Mouse (Mus musculus) heart, embryonic 15.5 days (tissue): ENCODE data around the gene Mrpl55. TPM values are rescaled to one million over a fixed set of nuclear protein-coding genes. Genes with fewer than 3 reads are reported as not detected.
A peak's percentile ranks its signal among the peaks of the same experiment; 100 is the strongest.

ENCODE experiments used
- ATAC-seq: fragments of 200-750 bp; cut with Nextera tagmentation; replicated peaks from 2 replicates; pipeline ENCODE4 v1.8.0; 2017; ENCODE audit warnings: low read depth, moderate TSS enrichment; ENCODE audit not compliant: insufficient number of reproducible peaks, insufficient read depth, low FRiP score
- H3K27ac ChIP-seq: fragments of 300-500 bp; sonication (generic); 2 replicates; pipeline ENCODE4 v1.5.1; 2015; ENCODE audit warnings: mild to moderate bottlenecking, inconsistent platforms
- H3K27me3 ChIP-seq: fragments of 300-500 bp; sonication (generic); 2 replicates; pipeline ENCODE4 v1.6.1; 2015; ENCODE audit warnings: inconsistent platforms
- H3K36me3 ChIP-seq: fragments of 300-500 bp; sonication (generic); 2 replicates; pipeline ENCODE4 v1.6.1; 2015; ENCODE audit warnings: mild to moderate bottlenecking, inconsistent platforms
- H3K4me1 ChIP-seq: fragments of 300-500 bp; sonication (generic); replicated peaks from 2 replicates; pipeline ENCODE4 v1.6.1; 2015; ENCODE audit warnings: inconsistent platforms
- H3K4me2 ChIP-seq: fragments of 300-500 bp; sonication (generic); 2 replicates; pipeline ENCODE4 v1.6.1; 2015; ENCODE audit warnings: inconsistent platforms, mild to moderate bottlenecking, moderate library complexity
- H3K4me3 ChIP-seq: fragments of 300-500 bp; sonication (generic); 2 replicates; pipeline ENCODE4 v1.5.1; 2015; ENCODE audit warnings: mild to moderate bottlenecking, inconsistent platforms
- H3K9ac ChIP-seq: fragments of 300-500 bp; sonication (generic); 2 replicates; pipeline ENCODE4 v1.6.1; 2015; ENCODE audit warnings: mild to moderate bottlenecking, inconsistent platforms
- H3K9me3 ChIP-seq: fragments of 300-500 bp; sonication (generic); replicated peaks from 2 replicates; pipeline ENCODE4 v1.6.1; 2016; ENCODE audit warnings: inconsistent platforms
- WGBS: fragments of 180-500 bp; shearing (Covaris S2); methylation state at CpG from one replicate; pipeline ENCODE4 v1.1.7; 2015; ENCODE audit warnings: mixed read lengths; 5-methylcytosine and 5-hydroxymethylcytosine counted together
- polyA plus RNA-seq: library from polyadenylated mRNA; unstranded; fragments of >200 nt; fragmentation: Nextera tagmentation; extraction: Ambion mirVana; gene quantifications from 2 replicates; pipeline ENCODE4 v1.2.1, GENCODE M21; 2015

Mrpl55 gene
- 99.8 and 114 TPM in 2 replicates for polyA plus RNA-seq

GRCm38 (mm10) chr11:59202081-59202995 is at the start of gene Mrpl55:
Gene Mrpl55 (plus strand): TSS chr11:59202486.
- under 1% methylated on average over 63 of the region's 63 CpGs for WGBS
- peak; percentile 90 for ATAC-seq
- H3K36me3 ChIP-seq: peaks cover 31% of the 10 kb centered on the region

GRCm38 (mm10) chr11:59154220-59154619 is 48.1 kb upstream of the Mrpl55 start:
- no peak overlapping the region for H3K4me2 ChIP-seq
- WGBS: 48% methylated on average over 7 of the region's 7 CpGs
- peak overlapping the region; percentile 50; the same call in 1 of the 2 replicates for H3K27ac ChIP-seq
- H3K9me3 ChIP-seq: no peaks in the 10 kb centered on the region
- ATAC-seq: no peak
- H3K36me3 ChIP-seq: peaks cover 20% of the 10 kb centered on the region; the same call in 1 of the 2 replicates
- H3K4me1 ChIP-seq: peaks cover 10% of the 10 kb centered on the region
- H3K27me3 ChIP-seq: no peaks in the 10 kb centered on the region
- H3K9ac ChIP-seq: no peak overlapping the region
- H3K4me3 ChIP-seq: no peak overlapping the region

More at GRCm38 (mm10) chr11:59202081-59202995, at the start of gene Mrpl55:
- peaks cover 15% of the 10 kb centered on the region for H3K4me1 ChIP-seq
- H3K4me3 ChIP-seq: peak within 1 kb of the TSS; percentile 81
- H3K4me2 ChIP-seq: peak within 1 kb of the TSS; percentile 86
- H3K27me3 ChIP-seq: no peaks in the 10 kb centered on the region
- peak within 1 kb of the TSS; percentile 85 for H3K27ac ChIP-seq
- H3K9me3 ChIP-seq: no peaks in the 10 kb centered on the region
- H3K9ac ChIP-seq: peak within 1 kb of the TSS; percentile 88

- Histone ChIP-seq H3K27me3 (no peaks in the 10 kb centered on the region), H3K4me2 (no peak overlapping the region), H3K4me1 (peaks cover 10% of the 10 kb centered on the region), H3K9me3 (no peaks in the 10 kb centered on the region), H3K27ac (no peak overlapping the region), H3K4me3 (no peak overlapping the region), H3K9ac (no peak overlapping the region), H3K36me3 (peaks cover 20% of the 10 kb centered on the region; the same call in 1 of the 2 replicates)
- 88% methylated on average over 5 of the region's 5 CpGs for WGBS
- ATAC-seq: no peak
Measured at GRCm38 (mm10) chr11:59155900-59156299, 46.4 kb upstream of the Mrpl55 start.

GRCm38 (mm10) chr11:59159099-59159498 is 43.2 kb upstream of the Mrpl55 start:
- Histone ChIP-seq H3K4me1 (peaks cover 27% of the 10 kb centered on the region), H3K4me3 (no peak overlapping the region), H3K4me2 (no peak overlapping the region), H3K27me3 (no peaks in the 10 kb centered on the region), H3K9me3 (no peaks in the 10 kb centered on the region), H3K27ac (no peak overlapping the region), H3K36me3 (peaks cover 20% of the 10 kb centered on the region; the same call in 1 of the 2 replicates), H3K9ac (no peak overlapping the region)
- no peak for ATAC-seq
- 91% methylated on average over 13 of the region's 13 CpGs for WGBS

GRCm38 (mm10) chr11:59159558-59159957 is 42.7 kb upstream of the Mrpl55 start:
- H3K4me2 ChIP-seq: no peak overlapping the region
- ATAC-seq: no peak
- 82% methylated on average over 4 of the region's 4 CpGs for WGBS
- peaks cover 27% of the 10 kb centered on the region for H3K4me1 ChIP-seq
- H3K27ac ChIP-seq: no peak overlapping the region
- H3K4me3 ChIP-seq: no peak overlapping the region
- no peaks in the 10 kb centered on the region for H3K27me3 ChIP-seq
- no peak overlapping the region for H3K9ac ChIP-seq
- H3K36me3 ChIP-seq: peaks cover 20% of the 10 kb centered on the region; the same call in 1 of the 2 replicates
- no peaks in the 10 kb centered on the region for H3K9me3 ChIP-seq

- Histone ChIP-seq H3K9me3 (no peaks in the 10 kb centered on the region), H3K4me1 (peaks cover 31% of the 10 kb centered on the region), H3K27me3 (no peaks in the 10 kb centered on the region), H3K9ac (no peak overlapping the region), H3K27ac (peak overlapping the region; percentile 48), H3K4me3 (no peak overlapping the region), H3K4me2 (no peak overlapping the region), H3K36me3 (peaks cover 17% of the 10 kb centered on the region; the same call in 1 of the 2 replicates)
- WGBS: 47% methylated on average over 5 of the region's 5 CpGs
- ATAC-seq: no peak
Measured at GRCm38 (mm10) chr11:59161398-59161797, 40.9 kb upstream of the Mrpl55 start.

GRCm38 (mm10) chr11:59162443-59163254 is 39.6 kb upstream of the Mrpl55 start:
- WGBS: 54% methylated on average over 9 of the region's 9 CpGs
- Histone ChIP-seq H3K4me3 (peak overlapping the region; percentile 83), H3K36me3 (peaks cover 12% of the 10 kb centered on the region; the same call in 1 of the 2 replicates), H3K4me1 (peaks cover 34% of the 10 kb centered on the region), H3K27ac (peak overlapping the region; percentile 100), H3K9ac (peak overlapping the region; percentile 60), H3K4me2 (peak overlapping the region; percentile 78), H3K9me3 (no peaks in the 10 kb centered on the region), H3K27me3 (no peaks in the 10 kb centered on the region)
- ATAC-seq: peak; percentile 3; the same call in 1 of the 2 replicates

GRCm38 (mm10) chr11:59163255-59164236 is 38.7 kb upstream of the Mrpl55 start, which contains the start of gene Iba57:
Gene Iba57 (minus strand): TSS chr11:59163739.
- Histone ChIP-seq H3K27ac (peak within 1 kb of the TSS; percentile 100), H3K9me3 (no peaks in the 10 kb centered on the region), H3K4me3 (peak within 1 kb of the TSS; percentile 83), H3K36me3 (peaks cover 3% of the 10 kb centered on the region; the same call in 1 of the 2 replicates), H3K27me3 (no peaks in the 10 kb centered on the region), H3K9ac (peak within 1 kb of the TSS; percentile 89), H3K4me2 (peak within 1 kb of the TSS; percentile 78), H3K4me1 (peaks cover 34% of the 10 kb centered on the region)
- WGBS: 2% methylated on average over 68 of the region's 68 CpGs
- ATAC-seq: peak; percentile 97

- no peak overlapping the region for H3K9ac ChIP-seq
- no peaks in the 10 kb centered on the region for H3K9me3 ChIP-seq
- no peak for ATAC-seq
- H3K4me1 ChIP-seq: peaks cover 34% of the 10 kb centered on the region
- no peaks in the 10 kb centered on the region for H3K27me3 ChIP-seq
- H3K27ac ChIP-seq: peak overlapping the region; percentile 100
- 45% methylated on average over 9 of the region's 9 CpGs for WGBS
- no peaks in the 10 kb centered on the region for H3K36me3 ChIP-seq
- H3K4me3 ChIP-seq: 0 out of 2 replicates have a peak overlapping the region, but pooled peaks have one; percentile 83
- peak overlapping the region; percentile 78 for H3K4me2 ChIP-seq
Measured at GRCm38 (mm10) chr11:59164384-59164783, 37.9 kb upstream of the Mrpl55 start.

GRCm38 (mm10) chr11:59165616-59166241 is 36.6 kb upstream of the Mrpl55 start:
- H3K4me3 ChIP-seq: no peak overlapping the region
- H3K27ac ChIP-seq: peak overlapping the region; percentile 53
- peaks cover 37% of the 10 kb centered on the region for H3K4me1 ChIP-seq
- WGBS: 39% methylated on average over 2 of the region's 2 CpGs
- H3K9me3 ChIP-seq: no peaks in the 10 kb centered on the region
- no peaks in the 10 kb centered on the region for H3K27me3 ChIP-seq
- H3K4me2 ChIP-seq: no peak overlapping the region
- no peak for ATAC-seq
- H3K9ac ChIP-seq: no peak overlapping the region
- no peaks in the 10 kb centered on the region for H3K36me3 ChIP-seq
